Mouse (Mus musculus) limb, embryonic 10.5 days (tissue): ENCODE results near the gene Ccnl1. TPM values are rescaled to one million over a fixed set of nuclear protein-coding genes. Genes with fewer than 3 reads are reported as not detected.
A peak's percentile ranks its signal among the peaks of the same experiment; 100 is the strongest.

Experiments used
- DNase-seq: peaks from one replicate; pipeline ENCODE4 v3.0.0-alpha.2; 2017; ENCODE audit warnings: low spot score
- H3K27ac ChIP-seq: fragments of 300-500 bp; sonication (generic); 2 replicates; pipeline ENCODE4 v1.5.1; 2016; ENCODE audit warnings: mild to moderate bottlenecking
- H3K27me3 ChIP-seq: fragments of 300-500 bp; sonication (generic); 2 replicates; pipeline ENCODE4 v1.6.1; 2016; ENCODE audit warnings: low read depth, mild to moderate bottlenecking; ENCODE audit not compliant: poor library complexity, severe bottlenecking
- H3K36me3 ChIP-seq: fragments of 300-500 bp; sonication (generic); 2 replicates; pipeline ENCODE4 v1.6.1; 2016; ENCODE audit warnings: mild to moderate bottlenecking, moderate library complexity
- H3K4me1 ChIP-seq: fragments of 300-500 bp; sonication (generic); 2 replicates; pipeline ENCODE4 v1.6.1; 2016
- H3K4me3 ChIP-seq: fragments of 300-500 bp; sonication (generic); 2 replicates; pipeline ENCODE4 v1.5.1; 2016; ENCODE audit warnings: mild to moderate bottlenecking, moderate library complexity
- H3K9me3 ChIP-seq: fragments of 300-500 bp; sonication (generic); replicated peaks from 2 replicates; pipeline ENCODE4 v1.6.1; 2016; ENCODE audit warnings: mild to moderate bottlenecking
- WGBS: fragments of 180-500 bp; shearing (Covaris S2); methylation state at CpG from one replicate; pipeline ENCODE4 v1.1.7; 2016; 5-methylcytosine and 5-hydroxymethylcytosine counted together
- polyA plus RNA-seq: library from polyadenylated mRNA; unstranded; fragments of >200 nt; fragmentation: Nextera tagmentation; extraction: Ambion mirVana; gene quantifications from 2 replicates; pipeline ENCODE4 v1.2.1, GENCODE M21; 2016

Ccnl1 gene
- 93.2 and 115 TPM in 2 replicates for polyA plus RNA-seq

DNA sequence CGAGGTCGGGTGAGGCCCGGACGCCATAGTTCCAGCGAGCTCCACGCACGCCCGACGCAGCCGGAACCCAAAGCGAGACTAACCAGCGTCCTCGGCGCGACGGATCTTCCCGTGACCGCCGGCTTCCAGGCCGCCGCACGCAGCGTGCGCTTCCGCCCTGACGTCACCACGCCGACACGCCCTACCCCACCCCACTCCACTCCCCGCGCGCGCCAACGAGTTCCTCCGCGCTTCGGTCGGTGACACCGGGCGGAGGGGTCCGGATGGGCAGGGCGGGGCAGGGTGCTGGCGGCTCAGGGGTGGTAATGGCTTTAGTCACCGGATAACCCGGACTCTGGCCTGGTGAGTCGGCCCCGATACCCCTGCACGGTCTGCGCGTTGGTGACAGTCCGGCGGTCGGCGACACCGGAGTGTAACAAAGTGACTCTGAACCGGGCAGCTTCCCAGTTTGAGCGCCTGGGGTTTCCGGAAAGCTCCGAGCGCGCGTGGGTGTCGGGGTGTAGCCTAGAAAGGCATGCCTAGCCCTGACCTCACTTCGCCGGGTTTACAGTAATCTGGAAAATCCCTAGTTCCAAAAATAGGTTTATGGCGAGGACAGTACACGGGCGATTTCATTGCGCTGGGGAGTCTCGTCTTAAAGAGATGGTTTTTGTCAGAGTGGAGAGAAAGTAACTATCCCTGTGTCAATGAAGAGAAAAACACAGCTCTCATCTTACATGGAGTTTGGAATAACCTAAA lies at the start of gene Ccnl1:
Gene Ccnl1 (minus strand): TSS at position 148 of the 738 bp plus-strand sequence.
- no peaks in the 10 kb centered on the region for H3K9me3 ChIP-seq
- no peaks in the 10 kb centered on the region for H3K27me3 ChIP-seq
- H3K27ac ChIP-seq: peak within 1 kb of the TSS; percentile 98
- peak; percentile 99 for DNase-seq
- peaks cover 38% of the 10 kb centered on the region for H3K36me3 ChIP-seq
- under 1% methylated on average over 70 of the region's 70 CpGs for WGBS
- H3K4me3 ChIP-seq: peak within 1 kb of the TSS; percentile 80
- H3K4me1 ChIP-seq: peaks cover 38% of the 10 kb centered on the region

DNA sequence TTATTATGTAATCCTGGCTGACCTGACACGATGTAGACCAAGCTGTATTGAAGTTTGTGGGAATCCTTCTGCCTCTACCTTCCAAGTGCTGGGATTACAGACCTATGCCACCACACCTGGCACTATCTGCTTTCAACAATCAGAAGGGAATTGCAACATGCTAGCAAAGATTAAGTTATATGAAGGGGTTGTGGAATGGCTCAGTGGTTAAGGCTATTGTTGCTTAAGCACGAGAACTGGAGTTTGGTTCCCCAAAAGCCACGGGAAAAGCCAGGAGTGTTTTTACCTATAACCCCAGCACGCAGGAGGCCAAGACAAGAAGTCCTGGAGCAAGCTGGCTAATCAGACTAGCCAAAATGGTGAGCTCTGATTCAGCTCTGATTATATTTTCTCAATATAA lies 46.9 kb upstream of the Ccnl1 start:
- Histone ChIP-seq H3K27ac (no peak overlapping the region), H3K4me3 (no peak overlapping the region), H3K27me3 (no peaks in the 10 kb centered on the region), H3K36me3 (no peaks in the 10 kb centered on the region), H3K4me1 (no peaks in the 10 kb centered on the region), H3K9me3 (no peaks in the 10 kb centered on the region)
- DNase-seq: no peak
- WGBS: 84% methylated on average over 4 of the region's 4 CpGs

DNA sequence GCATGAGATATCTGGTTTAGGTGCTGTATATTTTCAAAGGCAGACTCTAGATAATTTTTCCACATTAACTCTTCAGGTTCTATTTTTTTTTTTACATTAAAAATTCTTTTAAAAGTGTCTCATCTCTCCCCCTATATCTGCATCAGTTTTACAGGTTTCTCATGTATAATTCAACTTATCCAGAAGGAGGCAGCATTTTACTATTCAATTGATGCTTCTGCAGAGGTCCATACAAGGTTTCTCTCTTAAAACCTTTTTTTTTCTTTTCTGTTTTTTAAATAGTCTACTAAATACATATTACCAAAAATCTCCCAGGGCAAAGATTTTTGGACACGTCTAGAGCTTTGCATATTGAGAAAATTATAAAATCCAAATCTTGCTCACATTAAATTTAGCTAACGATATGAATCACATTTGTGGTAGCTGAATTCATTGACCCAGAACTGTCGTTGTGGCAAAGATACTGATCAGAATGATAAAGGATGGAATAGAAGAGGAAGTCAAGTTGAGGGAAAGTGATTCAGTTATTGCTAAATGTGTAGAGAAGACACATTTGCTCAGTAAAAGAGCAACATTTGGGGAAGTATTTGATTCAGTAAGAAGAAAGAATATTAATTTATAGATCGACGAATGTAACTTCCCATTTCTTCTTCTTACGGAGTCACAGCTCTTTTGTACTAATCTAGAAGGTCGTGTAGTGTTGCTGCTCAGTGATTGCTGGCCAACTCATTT lies 46.3 kb upstream of the Ccnl1 start:
- WGBS: 80% methylated on average over 7 of the region's 7 CpGs

DNA sequence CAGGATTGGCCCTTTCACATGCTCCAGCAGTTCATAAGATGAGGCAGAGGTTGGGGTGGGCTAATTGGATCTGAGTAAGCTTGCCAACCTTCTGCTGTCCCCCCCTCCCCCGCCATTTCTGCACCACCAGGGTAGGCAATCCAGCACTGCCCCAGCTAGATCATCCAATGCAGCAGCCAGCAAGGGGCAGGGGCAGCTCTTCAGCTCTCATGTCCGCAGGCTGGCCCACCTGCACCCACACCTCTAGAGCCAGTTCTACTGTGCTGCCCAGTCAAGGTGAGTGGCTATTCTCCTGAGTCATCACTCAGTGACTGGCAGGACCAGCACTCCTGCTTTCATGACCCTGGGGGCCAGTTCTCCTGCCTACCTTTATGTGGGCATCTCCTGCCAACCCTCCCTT lies 42.4 kb upstream of the Ccnl1 start:
- H3K27ac ChIP-seq: no peak overlapping the region
- no peak for DNase-seq
- WGBS: 93% methylated on average over 2 of the region's 2 CpGs
- H3K4me3 ChIP-seq: no peak overlapping the region
- H3K27me3 ChIP-seq: no peaks in the 10 kb centered on the region
- H3K9me3 ChIP-seq: no peaks in the 10 kb centered on the region
- no peaks in the 10 kb centered on the region for H3K4me1 ChIP-seq
- H3K36me3 ChIP-seq: no peaks in the 10 kb centered on the region

More for the DNA sequence above, 46.3 kb upstream of the Ccnl1 start:
- Histone ChIP-seq H3K4me3 (no peak overlapping the region), H3K36me3 (no peaks in the 10 kb centered on the region), H3K27ac (no peak overlapping the region), H3K27me3 (no peaks in the 10 kb centered on the region), H3K4me1 (no peaks in the 10 kb centered on the region), H3K9me3 (no peaks in the 10 kb centered on the region)
- DNase-seq: no peak

DNA sequence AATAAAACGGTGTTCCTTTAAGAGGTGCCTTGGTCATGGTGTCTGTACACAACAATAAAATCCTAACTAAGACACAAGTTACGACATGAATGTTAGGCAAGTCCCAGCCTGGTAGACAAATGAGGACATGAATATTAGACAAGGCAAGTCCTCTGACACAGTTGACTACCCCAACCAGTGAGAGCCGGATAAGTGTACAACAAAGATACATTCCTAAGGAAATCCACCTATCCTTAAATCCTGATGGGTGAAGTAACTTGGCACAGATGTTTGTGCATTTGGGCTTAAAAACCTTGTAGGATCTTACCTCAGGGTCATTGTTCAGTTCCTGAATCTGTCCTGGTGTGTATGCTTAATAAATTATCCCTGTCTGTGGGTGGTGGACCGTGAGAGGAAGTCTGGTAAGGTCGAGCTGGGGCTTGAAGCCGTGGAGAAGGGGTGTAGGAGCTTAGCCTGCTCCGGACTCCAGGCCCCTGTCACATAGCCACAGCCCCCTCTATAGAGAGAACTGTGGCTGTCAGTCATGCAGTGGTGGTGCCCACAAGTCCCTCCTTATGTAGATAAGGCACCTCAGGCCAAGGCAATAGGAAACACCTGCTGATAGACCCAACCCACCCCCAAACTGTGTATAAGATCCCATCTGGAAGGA lies 39.4 kb upstream of the Ccnl1 start:
- H3K36me3 ChIP-seq: no peaks in the 10 kb centered on the region
- no peaks in the 10 kb centered on the region for H3K9me3 ChIP-seq
- no peak overlapping the region for H3K27ac ChIP-seq
- H3K4me1 ChIP-seq: no peaks in the 10 kb centered on the region
- H3K4me3 ChIP-seq: no peak overlapping the region
- WGBS: 77% methylated on average over 7 of the region's 7 CpGs
- no peaks in the 10 kb centered on the region for H3K27me3 ChIP-seq
- DNase-seq: no peak

DNA sequence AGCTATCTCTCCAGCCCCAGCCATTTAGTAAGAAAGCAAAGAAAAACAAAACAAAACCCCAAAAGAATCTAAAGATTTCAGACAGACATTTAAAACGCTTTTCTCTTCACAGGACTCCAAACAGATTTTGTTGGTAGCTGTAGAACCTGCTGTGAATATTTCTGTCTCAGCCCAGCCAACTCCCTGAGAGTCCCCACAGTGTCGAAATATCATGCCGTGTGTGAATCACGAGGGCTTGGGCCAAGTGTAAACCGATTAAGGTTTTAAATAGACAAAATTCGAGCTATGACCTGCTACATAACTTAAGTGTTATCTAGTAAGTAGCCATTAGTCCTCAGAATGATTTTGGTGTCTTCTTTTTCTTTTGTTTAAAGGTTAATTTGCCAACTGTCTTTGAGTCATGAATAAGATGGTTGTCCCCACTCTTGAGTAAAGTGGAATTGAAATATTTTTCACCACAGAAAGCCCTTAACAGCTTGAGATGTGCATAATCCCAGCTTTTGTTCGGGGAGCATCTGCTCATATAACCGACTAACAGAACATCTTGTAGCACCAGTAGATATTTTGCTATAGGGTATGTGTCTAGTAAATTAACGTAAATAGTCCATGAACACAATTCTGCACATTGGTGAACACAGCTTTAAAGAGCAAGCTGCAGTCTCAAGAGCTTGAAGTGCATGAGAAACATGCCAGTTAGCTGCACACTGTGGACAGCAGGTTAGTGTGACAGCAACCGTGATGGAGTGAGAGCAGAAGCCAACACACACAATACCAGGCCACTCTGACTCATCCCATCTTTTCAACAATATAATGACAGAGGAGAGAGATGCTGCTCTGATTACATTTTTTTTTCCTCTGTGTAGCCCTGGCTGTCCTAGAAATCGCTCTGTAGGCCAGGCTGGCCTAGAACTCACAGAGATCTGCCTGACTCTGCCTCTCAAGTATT lies 34.6 kb upstream of the Ccnl1 start:
- WGBS: 86% methylated on average over 11 of the region's 11 CpGs
- Histone ChIP-seq H3K9me3 (no peaks in the 10 kb centered on the region), H3K4me3 (no peak overlapping the region), H3K27me3 (no peaks in the 10 kb centered on the region), H3K27ac (no peak overlapping the region), H3K4me1 (no peaks in the 10 kb centered on the region), H3K36me3 (no peaks in the 10 kb centered on the region)
- DNase-seq: no peak

DNA sequence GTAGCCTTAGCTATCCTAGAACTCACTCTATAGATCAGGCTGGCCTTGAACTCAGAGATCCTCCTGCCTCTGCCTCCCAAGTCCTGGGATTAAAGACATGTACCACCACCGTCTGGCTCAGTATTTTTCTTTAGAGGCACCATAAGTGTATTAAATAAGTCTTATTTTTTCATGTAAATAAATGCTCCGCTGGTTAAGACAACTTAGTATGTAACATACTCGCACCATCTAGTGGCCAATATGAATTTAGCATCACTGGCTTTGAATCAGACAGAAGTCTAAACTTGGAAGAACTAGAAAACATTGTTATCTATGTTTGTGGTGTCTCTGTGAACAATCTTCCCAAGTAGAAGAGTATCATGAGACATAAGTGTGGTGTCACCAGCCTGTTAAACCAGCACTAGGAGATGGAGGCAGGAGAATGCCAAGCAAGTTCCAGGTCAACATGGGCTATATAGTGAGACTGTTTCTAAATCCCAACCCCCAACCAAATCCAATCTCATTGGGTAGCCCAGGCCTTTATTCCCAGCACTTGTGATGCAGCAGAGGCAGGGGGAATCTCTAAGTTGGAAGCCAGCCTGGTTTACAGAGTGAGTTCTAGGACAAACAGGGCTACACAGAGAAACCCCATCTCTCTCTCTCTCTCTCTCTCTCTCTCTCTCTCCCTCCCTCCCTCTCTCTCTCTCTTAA lies 33.1 kb upstream of the Ccnl1 start:
- DNase-seq: no peak
- Histone ChIP-seq H3K27me3 (no peaks in the 10 kb centered on the region), H3K9me3 (no peaks in the 10 kb centered on the region), H3K4me1 (no peaks in the 10 kb centered on the region), H3K36me3 (no peaks in the 10 kb centered on the region), H3K27ac (no peak overlapping the region), H3K4me3 (no peak overlapping the region)
- 32% methylated on average over 3 of the region's 3 CpGs for WGBS

DNA sequence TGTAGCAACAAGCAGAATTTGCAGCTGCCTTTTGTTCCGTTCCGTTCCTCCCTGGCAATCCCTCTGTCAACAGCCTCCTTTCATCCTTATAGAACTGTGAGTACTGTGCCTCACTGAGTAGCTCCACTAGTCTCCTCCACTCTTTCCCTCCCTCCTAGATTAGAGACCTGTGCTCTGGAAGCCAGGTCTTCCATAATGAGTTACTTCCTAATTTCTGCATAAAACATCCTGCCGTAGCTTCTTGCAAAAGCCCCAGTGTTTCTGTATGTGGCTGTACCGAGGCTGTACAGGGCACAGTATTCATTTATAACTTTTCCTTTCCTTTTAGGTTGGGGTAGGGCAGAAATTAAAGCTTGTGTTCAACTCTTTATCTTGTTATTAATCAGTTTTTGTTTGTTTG lies 32.5 kb upstream of the Ccnl1 start:
- Histone ChIP-seq H3K9me3 (no peaks in the 10 kb centered on the region), H3K36me3 (no peaks in the 10 kb centered on the region), H3K27ac (no peak overlapping the region), H3K4me1 (no peaks in the 10 kb centered on the region), H3K27me3 (no peaks in the 10 kb centered on the region), H3K4me3 (no peak overlapping the region)
- WGBS: 88% methylated on average over 4 of the region's 4 CpGs
- DNase-seq: no peak

DNA sequence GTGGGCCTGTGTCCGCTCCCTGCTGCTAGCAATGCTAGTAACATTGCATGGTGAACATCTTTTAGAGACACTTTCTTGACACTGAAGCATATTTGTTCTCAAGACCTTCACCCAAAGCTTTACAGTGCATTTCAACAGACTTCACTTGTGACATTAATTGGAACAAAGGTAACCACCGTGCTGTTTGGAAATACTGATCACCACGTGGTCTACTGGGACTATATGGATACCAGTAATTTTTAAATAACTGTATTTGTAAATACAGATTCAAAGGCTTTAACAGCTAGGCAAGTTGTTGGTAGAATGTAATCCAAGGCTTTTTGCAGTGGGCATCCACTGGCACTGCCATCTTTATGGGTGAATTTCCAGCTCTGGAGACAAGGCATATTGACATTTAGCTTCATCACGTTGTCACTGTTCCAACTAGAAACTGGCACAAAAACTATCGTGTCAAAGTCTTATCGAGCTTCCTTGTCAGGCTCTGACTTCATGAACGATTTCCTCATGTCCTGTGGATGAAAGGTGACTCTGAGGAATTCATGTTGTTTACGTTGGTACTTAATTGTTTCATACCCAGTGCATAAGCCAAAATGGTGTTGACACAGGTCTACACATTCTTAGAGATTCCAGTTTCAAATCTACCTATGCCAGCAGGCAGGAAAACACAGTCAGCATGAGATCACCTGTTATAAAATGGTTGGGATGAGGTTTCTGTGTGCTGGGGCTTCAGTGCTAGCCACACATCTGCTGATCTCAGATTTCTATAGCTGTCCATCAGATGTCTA lies 30.9 kb upstream of the Ccnl1 start:
- Histone ChIP-seq H3K36me3 (no peaks in the 10 kb centered on the region), H3K27ac (no peak overlapping the region), H3K27me3 (no peaks in the 10 kb centered on the region), H3K4me3 (no peak overlapping the region), H3K9me3 (no peaks in the 10 kb centered on the region), H3K4me1 (no peaks in the 10 kb centered on the region)
- WGBS: 85% methylated on average over 8 of the region's 8 CpGs
- no peak for DNase-seq

DNA sequence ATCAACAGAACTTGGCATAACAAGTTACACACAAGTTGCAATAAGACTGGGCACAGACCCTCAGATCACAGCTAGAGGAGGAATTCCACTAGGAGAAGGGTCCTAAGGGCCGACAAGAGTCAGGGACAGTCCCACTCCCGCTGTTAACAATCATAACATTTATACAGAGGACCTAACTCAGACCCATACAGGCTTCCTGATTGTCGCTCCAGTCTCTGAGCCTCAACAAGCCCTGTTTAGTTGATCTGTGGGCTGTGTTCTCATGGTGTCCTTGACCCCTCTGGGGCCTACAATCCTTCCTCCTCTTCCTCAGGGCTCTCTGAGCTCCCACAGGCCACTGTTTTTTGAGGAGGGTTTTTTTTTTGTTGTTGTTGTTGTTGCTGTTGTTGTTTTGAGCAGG lies 18.2 kb upstream of the Ccnl1 start:
- H3K36me3 ChIP-seq: no peaks in the 10 kb centered on the region
- no peaks in the 10 kb centered on the region for H3K9me3 ChIP-seq
- DNase-seq: no peak
- no peak overlapping the region for H3K4me3 ChIP-seq
- peaks cover 30% of the 10 kb centered on the region for H3K4me1 ChIP-seq
- H3K27ac ChIP-seq: peak overlapping the region; percentile 96
- WGBS: 60% methylated on average over 3 of the region's 3 CpGs
- H3K27me3 ChIP-seq: no peaks in the 10 kb centered on the region

DNA sequence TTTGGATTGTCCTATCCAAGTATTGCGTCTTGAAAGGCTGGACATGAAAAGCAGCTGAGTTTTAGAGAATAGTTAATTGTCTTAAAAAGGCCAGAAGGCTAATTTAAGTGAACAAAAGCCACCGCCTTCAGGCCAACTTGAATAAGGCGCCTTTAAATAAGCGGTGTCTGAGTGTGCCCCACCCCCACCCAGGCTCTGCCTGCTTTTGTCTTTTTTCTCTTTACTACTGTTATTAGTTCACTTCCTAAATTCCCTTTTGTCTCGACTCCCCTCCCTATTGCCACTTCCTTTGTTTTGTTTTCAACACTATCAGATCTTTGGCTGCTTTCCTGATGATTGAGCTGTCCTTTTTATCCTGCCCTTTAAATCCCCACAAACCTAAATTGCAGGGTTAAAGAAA lies 17.3 kb upstream of the Ccnl1 start:
- Histone ChIP-seq H3K9me3 (no peaks in the 10 kb centered on the region), H3K27me3 (no peaks in the 10 kb centered on the region), H3K27ac (peak overlapping the region; percentile 96), H3K36me3 (no peaks in the 10 kb centered on the region), H3K4me3 (peak overlapping the region; percentile 77), H3K4me1 (peaks cover 30% of the 10 kb centered on the region)
- peak; percentile 41 for DNase-seq
- WGBS: 0% methylated on average over 5 of the region's 5 CpGs
